Mouse (Mus musculus) MEL (cell line): ENCODE results near the gene Adgrv1. TPM values are rescaled to one million over a fixed set of nuclear protein-coding genes. Genes with fewer than 3 reads are reported as not detected.

ENCODE experiments used
- DNase-seq: peaks from one replicate; pipeline ENCODE4 v3.0.0; 2011; ENCODE audit warnings: low read depth, low spot score
- H3K27ac ChIP-seq: 2 replicates; pipeline ENCODE4 v1.5.1; 2012; ENCODE audit warnings: low read depth, mild to moderate bottlenecking, control low read depth, low read length, moderate library complexity; ENCODE audit not compliant: control insufficient read depth
- H3K27me3 ChIP-seq, 2 experiments: fragments of 150-350 bp in 1 of 2; sonication (generic) in 1 of 2; 2 replicates each; pipeline ENCODE4 v1.6.1; 2012; ENCODE audit warnings: low read length in 2 of 2, mild to moderate bottlenecking in 2 of 2, improper control_type of control experiment in 1 of 2, moderate library complexity in 1 of 2; ENCODE audit not compliant: insufficient read depth in 2 of 2, control insufficient read depth in 1 of 2
- H3K36me3 ChIP-seq, 2 experiments: 2 replicates each; pipeline ENCODE4 v1.6.1; 2012 to 2014; ENCODE audit warnings: low read length in 2 of 2, improper control_type of control experiment in 1 of 2, inconsistent platforms in 1 of 2, mild to moderate bottlenecking in 1 of 2; ENCODE audit not compliant: insufficient read depth in 2 of 2, control insufficient read depth in 1 of 2
- H3K4me1 ChIP-seq, 2 experiments: fragments of 150-350 bp in 1 of 2; sonication (generic) in 1 of 2; 2 replicates each; pipeline ENCODE4 v1.6.1; 2012; ENCODE audit warnings: low read length in 2 of 2, improper control_type of control experiment in 1 of 2, mild to moderate bottlenecking in 1 of 2; ENCODE audit not compliant: insufficient read depth in 2 of 2, control insufficient read depth in 1 of 2
- H3K4me3 ChIP-seq, 2 experiments: fragments of 150-350 bp in 1 of 2; sonication (generic) in 1 of 2; 2 replicates each; pipeline ENCODE4 v1.5.1; 2012; ENCODE audit warnings: low read depth in 2 of 2, low read length in 2 of 2, mild to moderate bottlenecking in 2 of 2, moderate library complexity in 2 of 2, control low read depth in 1 of 2, improper control_type of control experiment in 1 of 2; ENCODE audit not compliant: control insufficient read depth in 1 of 2, insufficient read depth in 1 of 2
- H3K79me2 ChIP-seq: 2 replicates; pipeline ENCODE4 v1.6.1; 2012; ENCODE audit warnings: mild to moderate bottlenecking, low read length, moderate library complexity; ENCODE audit not compliant: control insufficient read depth, poor library complexity, insufficient read depth
- H3K9ac ChIP-seq: 2 replicates; pipeline ENCODE4 v1.6.1; 2012; ENCODE audit warnings: low read depth, mild to moderate bottlenecking, control low read depth, low read length, moderate library complexity; ENCODE audit not compliant: control insufficient read depth, poor library complexity, severe bottlenecking
- H3K9me3 ChIP-seq: fragments of 150-350 bp; sonication (generic); replicated peaks from 2 replicates; pipeline ENCODE4 v1.6.1; 2012; ENCODE audit warnings: mild to moderate bottlenecking, low read length, improper control_type of control experiment, moderate library complexity; ENCODE audit not compliant: insufficient read depth
- BHLHE40 ChIP-seq: IDR thresholded peaks from 2 replicates; pipeline ENCODE4 v1.6.1; 2012; ENCODE audit warnings: low read depth, mild to moderate bottlenecking, inconsistent platforms, low read length, improper control_type of control experiment, borderline replicate concordance
- CHD1 ChIP-seq: IDR thresholded peaks from 2 replicates; pipeline ENCODE4 v1.6.1; 2012; ENCODE audit warnings: low read depth, mild to moderate bottlenecking, inconsistent platforms, low read length, improper control_type of control experiment
- CTCF ChIP-seq, 3 experiments: IDR thresholded peaks in 2 of 3; conservative IDR thresholded peaks in 1 of 3; 2 replicates each; pipeline ENCODE4 v1.5.1; 2011 to 2012; ENCODE audit warnings: low read length in 3 of 3, low read depth in 2 of 3, mild to moderate bottlenecking in 2 of 3, improper control_type of control experiment in 1 of 3, inconsistent platforms in 1 of 3, mixed read lengths in 1 of 3, moderate library complexity in 1 of 3; ENCODE audit not compliant: control insufficient read depth in 1 of 3, insufficient read depth in 1 of 3, poor library complexity in 1 of 3, severe bottlenecking in 1 of 3
- EP300 ChIP-seq, 2 experiments: IDR thresholded peaks; 2 replicates each; pipeline ENCODE4 v1.6.1; 2011; ENCODE audit warnings: improper control_type of control experiment in 2 of 2, low read length in 2 of 2, low read depth in 1 of 2, mild to moderate bottlenecking in 1 of 2
- GABPA ChIP-seq: IDR thresholded peaks from 2 replicates; pipeline ENCODE4 v1.6.1; 2012; ENCODE audit warnings: low read depth, mild to moderate bottlenecking, inconsistent platforms, low read length, improper control_type of control experiment, moderate library complexity
- GATA1 ChIP-seq: IDR thresholded peaks from 2 replicates; pipeline ENCODE4 v1.6.1; 2011; ENCODE audit warnings: low read depth, low read length, improper control_type of control experiment
- JUND ChIP-seq: IDR thresholded peaks from 2 replicates; pipeline ENCODE4 v1.6.1; 2011; ENCODE audit warnings: low read depth, mild to moderate bottlenecking, improper control_type of control experiment, low read length
- MAFK ChIP-seq: IDR thresholded peaks from 2 replicates; pipeline ENCODE4 v1.6.1; 2011; ENCODE audit warnings: low read depth, mild to moderate bottlenecking, low read length, improper control_type of control experiment, borderline replicate concordance
- MYC ChIP-seq: IDR thresholded peaks from 2 replicates; pipeline ENCODE4 v1.6.1; 2011; ENCODE audit warnings: low read depth, mild to moderate bottlenecking, low read length, improper control_type of control experiment, moderate library complexity
- NELFE ChIP-seq: IDR thresholded peaks from 2 replicates; pipeline ENCODE4 v1.6.1; 2011; ENCODE audit warnings: low read depth, low read length, improper control_type of control experiment
- NRF1 ChIP-seq: IDR thresholded peaks from 2 replicates; pipeline ENCODE4 v1.6.1; 2014; ENCODE audit warnings: low read depth, mild to moderate bottlenecking, inconsistent platforms, low read length, improper control_type of control experiment, moderate library complexity; ENCODE audit not compliant: poor library complexity, insufficient read depth, severe bottlenecking
- POLR2A ChIP-seq, 2 experiments: IDR thresholded peaks; 2 replicates each; pipeline ENCODE4 v1.6.1; 2011 to 2012; ENCODE audit warnings: low read length in 2 of 2, mild to moderate bottlenecking in 2 of 2, control low read depth in 1 of 2, improper control_type of control experiment in 1 of 2, low read depth in 1 of 2, moderate library complexity in 1 of 2; ENCODE audit not compliant: control insufficient read depth in 1 of 2, insufficient read depth in 1 of 2, poor library complexity in 1 of 2
- POLR2AphosphoS2 ChIP-seq: IDR thresholded peaks from 2 replicates; pipeline ENCODE4 v1.6.1; 2011; ENCODE audit warnings: low read length, improper control_type of control experiment
- POLR2AphosphoS5 ChIP-seq: IDR thresholded peaks from 2 replicates; pipeline ENCODE4 v1.6.1; 2012; ENCODE audit warnings: low read depth, borderline replicate concordance, mild to moderate bottlenecking, inconsistent platforms, low read length, moderate library complexity, mixed read lengths
- TAL1 ChIP-seq: IDR thresholded peaks from 2 replicates; pipeline ENCODE4 v1.6.1; 2012; ENCODE audit warnings: mild to moderate bottlenecking, inconsistent platforms, low read length, moderate library complexity, mixed read lengths
- USF1 ChIP-seq: IDR thresholded peaks from 2 replicates; pipeline ENCODE4 v1.6.1; 2014; ENCODE audit warnings: low read depth, mild to moderate bottlenecking, inconsistent platforms, low read length, improper control_type of control experiment, moderate library complexity
- USF2 ChIP-seq, 2 experiments: IDR thresholded peaks; 2 replicates each; pipeline ENCODE4 v1.6.1; 2011 to 2012; ENCODE audit warnings: improper control_type of control experiment in 2 of 2, low read length in 2 of 2, borderline replicate concordance in 1 of 2, inconsistent platforms in 1 of 2, low read depth in 1 of 2, mild to moderate bottlenecking in 1 of 2; ENCODE audit not compliant: insufficient read depth in 1 of 2
- ZKSCAN1 ChIP-seq: IDR thresholded peaks from 2 replicates; pipeline ENCODE4 v1.6.1; 2012; ENCODE audit warnings: low read depth, mild to moderate bottlenecking, inconsistent platforms, low read length, improper control_type of control experiment, moderate library complexity
- polyA plus RNA-seq, 2 experiments: library from polyadenylated mRNA; stranded (reverse) in 1 of 2; unstranded in 1 of 2; fragments of >175 nt in 1 of 2; fragments of >200 nt in 1 of 2; gene quantifications; 2 replicates each; pipeline versions ENCODE4 v1.2.1 to v1.2.4; 2012; ENCODE audit warnings: low replicate concordance in 2 of 2, low read depth in 1 of 2; ENCODE audit not compliant: insufficient read length in 2 of 2, insufficient read depth in 1 of 2, missing spikeins in 1 of 2
- total RNA-seq: library from RNA; depleted of rRNA; stranded (reverse); fragments of 300-350 nt; gene quantifications from 2 replicates; pipeline ENCODE4 v1.2.3, GENCODE M21; 2012

Adgrv1 gene
- total and polyA plus RNA-seq, 3 experiments, result 5.6 to 5.8 TPM; not detected in 1

DNA sequence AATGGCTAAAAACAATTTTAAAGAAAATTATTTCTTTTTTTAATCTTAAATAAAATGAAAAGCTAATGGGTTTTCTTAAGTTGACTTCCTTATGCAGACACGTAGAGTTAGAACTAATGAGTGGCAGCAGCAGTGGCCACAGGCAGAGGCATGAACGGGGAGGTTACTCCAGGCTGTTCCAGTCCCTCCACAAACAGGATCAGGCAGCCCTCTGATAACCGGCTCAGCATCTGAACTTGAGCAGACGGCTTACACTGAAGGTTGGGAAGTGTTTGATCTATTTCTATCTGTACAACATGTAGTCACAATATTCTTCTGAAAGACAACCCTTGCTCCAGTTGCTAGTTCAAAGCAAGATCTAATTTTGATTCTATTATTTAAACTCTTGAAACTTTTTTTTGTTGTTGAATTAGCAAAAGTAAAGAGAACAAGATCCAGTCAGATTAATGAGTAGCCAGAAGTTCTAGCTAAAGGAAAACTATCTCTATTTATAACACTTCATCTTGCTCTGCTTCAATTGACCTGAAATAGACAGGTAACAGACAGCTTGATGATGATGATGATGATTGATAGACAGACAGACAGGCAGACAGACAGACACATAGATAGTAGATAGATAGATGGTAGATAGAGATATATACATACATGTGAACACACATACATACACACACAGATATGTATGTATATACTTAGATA, 265.1 kb downstream of the Adgrv1 start:
- no peaks in the 10 kb centered on the region for H3K9me3 ChIP-seq
- TF ChIP-seq NELFE, result no peak
- TF ChIP-seq USF2 (IDR thresholded peaks at IDR 0.05; ENCODE audit: borderline replicate concordance in 1 of 2, insufficient read depth in 1 of 2, low read depth in 1 of 2, low read length in 2 of 2), result no peak
- no peak for TF ChIP-seq POLR2A (IDR thresholded peaks at IDR 0.05; ENCODE audit: control insufficient read depth in 1 of 2, insufficient read depth in 1 of 2, low read depth in 1 of 2, low read length in 2 of 2, poor library complexity in 1 of 2)
- no peaks in the 10 kb centered on the region for H3K27me3 ChIP-seq
- H3K36me3 ChIP-seq, result peaks cover 0 to 2% of the 10 kb centered on the region in 2 experiments; a peak in 1 of 4 replicates
- H3K4me1 ChIP-seq, result 0 out of 4 replicates have a peak, but pooled peaks cover 0 to 3% of the 10 kb centered on the region in 2 experiments
- H3K27ac ChIP-seq, result no peak overlapping the region
- no peak overlapping the region for H3K4me3 ChIP-seq
- DNase-seq, result no peak
- no peaks in the 10 kb centered on the region for H3K79me2 ChIP-seq
- H3K9ac ChIP-seq, result no peak overlapping the region

DNA sequence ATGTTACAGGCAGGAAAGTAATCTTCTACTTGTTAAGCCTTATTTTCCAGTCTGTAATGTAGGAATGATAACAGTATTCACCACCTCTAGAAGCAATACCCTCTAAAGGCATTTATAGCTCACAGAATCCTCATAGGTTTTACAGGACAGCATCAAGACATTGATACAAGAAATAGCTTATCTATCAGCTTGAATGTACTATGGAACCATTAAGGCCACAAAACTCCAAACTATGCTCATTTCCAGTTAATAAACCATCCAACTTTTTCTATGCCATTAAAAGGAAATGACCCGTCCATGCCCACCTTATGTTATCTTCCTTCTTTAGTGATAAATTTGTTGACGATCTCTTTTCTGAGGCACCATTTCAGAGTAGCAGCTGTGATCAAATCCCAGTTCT, 272.6 kb downstream of the Adgrv1 start:
- no peak overlapping the region for H3K4me3 ChIP-seq
- no peaks in the 10 kb centered on the region for H3K9me3 ChIP-seq
- no peak overlapping the region for H3K27ac ChIP-seq
- no peak for DNase-seq
- TF ChIP-seq GABPA, result no peak
- TF ChIP-seq USF1, result no peak
- TF ChIP-seq MYC, result no peak
- TF ChIP-seq NRF1, result no peak
- TF ChIP-seq JUND, result no peak
- TF ChIP-seq EP300 (IDR thresholded peaks at IDR 0.05; ENCODE audit: low read depth in 1 of 2, low read length in 2 of 2), result no peak
- TF ChIP-seq GATA1, result no peak
- no peak for TF ChIP-seq POLR2AphosphoS2
- no peak for TF ChIP-seq POLR2AphosphoS5
- no peak overlapping the region for H3K9ac ChIP-seq
- H3K27me3 ChIP-seq, result no peaks in the 10 kb centered on the region
- H3K36me3 ChIP-seq, result no peaks in the 10 kb centered on the region
- no peaks in the 10 kb centered on the region for H3K79me2 ChIP-seq
- H3K4me1 ChIP-seq, result no peaks in the 10 kb centered on the region

GRCm38 (mm10) chr13:81358766-81359165, 274.2 kb downstream of the Adgrv1 start:
- H3K27ac ChIP-seq, result no peak overlapping the region
- TF ChIP-seq EP300 (IDR thresholded peaks at IDR 0.05; ENCODE audit: low read depth in 1 of 2, low read length in 2 of 2) (no peak), MAFK (no peak), USF1 (no peak), CHD1 (no peak), TAL1 (no peak), MYC (no peak), NELFE (no peak), ZKSCAN1 (no peak), CTCF (IDR thresholded peaks at IDR 0.05 in 2 of 3, conservative IDR thresholded peaks at IDR 0.05 in 1 of 3; ENCODE audit: control insufficient read depth in 1 of 3, insufficient read depth in 1 of 3, low read depth in 2 of 3, low read length in 3 of 3, poor library complexity in 1 of 3, severe bottlenecking in 1 of 3) (no peak), BHLHE40 (no peak)
- TF ChIP-seq, all 39 proteins: peak for 0
- Histone ChIP-seq H3K4me1 (no peaks in the 10 kb centered on the region), H3K4me3 (no peak overlapping the region), H3K79me2 (no peaks in the 10 kb centered on the region), H3K36me3 (no peaks in the 10 kb centered on the region), H3K9me3 (no peaks in the 10 kb centered on the region), H3K27me3 (no peaks in the 10 kb centered on the region), H3K9ac (no peak overlapping the region)
- no peak for DNase-seq
